Mouse (Mus musculus) NIH3T3 (cell line): ENCODE results near the gene Hoxa7.

Experiments used
- DNase-seq: peaks from one replicate; pipeline ENCODE4 v3.0.0-alpha.2; 2012; ENCODE audit warnings: low read depth

Gene Hoxa7

DNA sequence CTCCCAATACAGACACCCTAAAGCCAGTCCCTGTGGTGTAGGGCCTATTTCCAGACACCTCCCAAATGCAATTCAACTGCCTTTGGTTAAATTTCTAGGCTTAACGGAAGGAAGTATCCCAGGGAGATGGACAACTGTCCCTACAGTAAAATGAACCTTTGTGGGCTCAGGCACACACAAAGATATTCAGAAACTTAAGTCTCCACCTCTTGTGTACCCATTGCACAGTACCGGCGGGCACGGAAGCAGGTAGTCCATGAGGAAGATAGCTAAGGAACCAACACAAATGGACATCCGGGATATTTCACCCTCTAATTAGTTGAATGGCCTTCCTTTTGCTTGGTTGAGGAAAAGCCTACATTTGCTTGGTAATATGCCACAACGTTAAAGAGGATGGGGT is 45.3 kb downstream of the Hoxa7 start:
- no peak for DNase-seq

DNA sequence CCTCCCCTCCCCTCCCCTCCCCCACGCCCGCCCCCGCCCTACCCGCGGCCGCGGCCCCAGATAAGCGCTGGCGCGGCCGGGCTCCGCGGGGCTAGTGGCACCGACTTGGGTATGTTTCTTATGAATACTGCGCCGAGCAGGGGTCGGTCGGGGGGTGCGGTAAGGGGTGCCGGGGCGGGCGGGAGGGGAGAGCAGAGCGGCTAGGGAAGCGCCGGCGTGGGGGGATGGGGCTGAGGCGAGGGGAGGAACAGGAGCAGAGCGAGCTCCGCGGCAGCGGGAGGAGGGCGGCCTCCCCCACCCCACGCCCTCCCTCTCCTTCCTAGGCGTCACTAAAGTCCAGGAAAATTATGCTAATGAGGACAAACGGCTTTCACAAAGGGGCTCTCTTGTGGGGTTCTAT is 45.8 kb downstream of the Hoxa7 start:
- peak; percentile 72 for DNase-seq

DNA sequence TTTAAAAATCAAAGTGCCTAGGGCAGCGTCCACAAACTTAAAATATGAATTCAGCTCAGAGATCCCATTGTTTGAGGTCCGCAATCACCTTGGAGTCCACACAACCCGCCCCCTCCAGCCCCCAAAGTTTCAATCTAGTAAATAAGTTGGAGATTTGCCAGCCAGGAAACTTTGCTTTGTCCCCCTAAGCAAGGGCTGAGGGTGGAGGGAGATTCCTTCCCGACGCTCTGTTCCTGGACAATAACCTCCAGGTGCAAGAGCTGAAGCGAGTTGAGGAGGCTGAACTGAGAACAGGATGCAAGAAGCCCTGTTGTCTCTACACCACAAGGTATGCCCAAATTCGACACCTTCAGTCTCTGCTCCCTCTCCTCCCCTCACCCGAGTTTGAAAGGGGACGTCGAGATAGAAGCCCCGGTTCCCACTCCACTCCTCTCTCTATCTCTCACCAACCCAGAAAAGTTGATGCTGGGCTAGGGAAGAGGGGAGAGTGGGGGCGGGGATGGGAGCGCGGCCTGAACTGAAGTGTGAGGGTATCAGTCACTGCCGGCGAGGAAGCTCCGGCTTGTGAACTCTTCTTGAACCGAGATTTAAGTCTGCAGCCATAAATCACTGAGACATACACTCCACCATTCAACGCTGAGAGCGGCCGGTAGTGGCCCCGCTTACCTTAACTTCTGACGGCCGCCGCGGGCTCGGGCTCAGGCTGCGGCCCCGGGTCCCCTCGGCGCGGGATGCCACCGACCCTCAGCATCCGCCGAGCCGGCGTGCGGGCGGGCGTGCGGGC is 46.5 kb downstream of the Hoxa7 start:
- peak; percentile 76 for DNase-seq

DNA sequence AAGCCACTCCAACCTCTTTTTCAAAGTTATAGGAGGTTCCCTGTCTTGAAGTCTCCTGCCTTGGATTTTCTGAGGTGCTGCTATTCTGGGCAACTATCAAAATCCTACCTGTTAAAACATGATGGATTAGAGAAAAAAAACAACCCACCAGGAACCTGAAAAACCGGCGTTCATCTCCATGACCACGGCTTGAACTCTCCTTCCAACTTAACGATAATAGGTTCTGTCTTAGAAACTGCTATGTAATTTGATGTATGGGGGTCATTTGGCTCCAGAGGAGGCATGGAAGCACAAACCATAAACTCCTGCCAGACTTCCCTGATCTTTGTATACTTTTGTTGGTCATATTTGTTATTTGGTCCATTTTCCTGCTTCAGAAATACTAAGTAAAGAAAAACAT is 48.0 kb downstream of the Hoxa7 start:
- no peak for DNase-seq

DNA sequence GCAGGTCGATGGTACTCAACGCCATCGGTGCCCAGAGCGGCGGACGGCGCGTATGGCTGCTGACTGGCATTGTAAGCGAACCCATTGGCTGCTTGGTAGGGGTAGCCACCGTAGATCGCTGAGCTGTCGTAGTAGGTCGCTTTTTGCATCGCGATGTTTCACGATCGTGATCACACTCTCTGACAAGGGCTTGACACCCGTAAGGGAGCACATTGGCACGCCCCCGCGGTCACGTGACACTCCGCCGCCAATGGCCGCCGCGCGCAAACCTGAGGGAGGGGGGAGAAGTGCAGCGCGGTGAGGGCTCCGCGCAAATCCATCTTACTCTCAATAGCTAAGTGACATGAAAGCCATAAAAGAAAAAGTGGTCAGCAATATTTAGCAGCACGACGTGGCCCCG is 49.2 kb downstream of the Hoxa7 start:
- peak; percentile 95 for DNase-seq

DNA sequence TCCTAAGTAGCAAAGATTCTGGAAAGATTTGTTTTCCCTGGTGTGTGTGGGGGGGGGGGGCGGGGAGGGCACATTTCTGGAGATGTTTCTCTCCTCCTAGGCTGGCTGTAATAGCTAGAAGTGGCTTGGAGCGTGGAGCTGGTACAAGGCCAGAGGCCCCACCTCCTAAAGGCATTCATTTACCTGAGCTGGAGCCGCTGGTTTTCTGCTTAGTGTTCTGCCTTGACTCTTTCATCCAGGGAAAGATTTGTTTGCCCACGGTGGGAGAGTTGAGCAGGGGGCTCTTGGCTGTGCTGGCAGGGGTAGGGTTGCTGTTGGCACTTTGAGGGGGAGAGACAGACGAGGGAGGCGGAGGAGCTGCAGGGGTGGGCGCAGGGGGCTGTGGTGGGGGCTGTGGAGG is 49.7 kb downstream of the Hoxa7 start:
- no peak for DNase-seq

DNA sequence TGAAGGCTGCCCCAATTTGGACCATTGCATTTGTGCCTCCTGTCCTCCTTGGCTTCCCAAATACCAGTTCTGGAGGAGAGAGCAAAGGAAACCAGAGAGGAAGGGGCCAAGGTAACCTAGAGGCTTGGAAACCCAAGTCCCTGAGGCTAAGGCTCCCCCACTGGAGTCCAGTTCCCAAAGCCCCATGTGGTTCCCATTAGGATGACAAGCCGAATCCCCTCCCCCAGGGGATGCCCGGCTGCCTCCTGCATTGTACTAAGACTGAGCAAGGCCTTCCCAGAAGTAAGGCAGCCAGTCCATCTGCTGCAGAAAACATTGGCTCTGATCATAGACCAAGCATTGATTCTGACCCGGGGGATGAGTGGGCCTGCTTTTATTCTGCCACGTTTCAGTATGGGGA is 50.3 kb downstream of the Hoxa7 start:
- peak; percentile 94 for DNase-seq

DNA sequence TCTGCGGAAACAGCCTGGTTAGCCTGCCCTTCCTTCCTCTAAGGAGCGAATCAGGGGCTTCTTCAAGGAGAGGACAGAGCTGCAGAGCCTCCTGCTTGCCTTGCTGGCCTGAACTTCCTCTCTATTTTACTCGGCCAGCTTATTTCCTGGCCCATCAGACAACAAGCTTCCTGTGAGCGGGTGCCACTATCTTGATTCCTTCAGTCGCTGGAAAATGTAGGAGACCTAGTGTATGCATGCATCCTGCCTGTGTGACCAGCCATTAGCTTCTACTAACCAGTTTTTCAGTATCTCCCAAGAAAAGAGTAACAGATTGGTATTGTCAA is 50.8 kb downstream of the Hoxa7 start:
- DNase-seq, result no peak

DNA sequence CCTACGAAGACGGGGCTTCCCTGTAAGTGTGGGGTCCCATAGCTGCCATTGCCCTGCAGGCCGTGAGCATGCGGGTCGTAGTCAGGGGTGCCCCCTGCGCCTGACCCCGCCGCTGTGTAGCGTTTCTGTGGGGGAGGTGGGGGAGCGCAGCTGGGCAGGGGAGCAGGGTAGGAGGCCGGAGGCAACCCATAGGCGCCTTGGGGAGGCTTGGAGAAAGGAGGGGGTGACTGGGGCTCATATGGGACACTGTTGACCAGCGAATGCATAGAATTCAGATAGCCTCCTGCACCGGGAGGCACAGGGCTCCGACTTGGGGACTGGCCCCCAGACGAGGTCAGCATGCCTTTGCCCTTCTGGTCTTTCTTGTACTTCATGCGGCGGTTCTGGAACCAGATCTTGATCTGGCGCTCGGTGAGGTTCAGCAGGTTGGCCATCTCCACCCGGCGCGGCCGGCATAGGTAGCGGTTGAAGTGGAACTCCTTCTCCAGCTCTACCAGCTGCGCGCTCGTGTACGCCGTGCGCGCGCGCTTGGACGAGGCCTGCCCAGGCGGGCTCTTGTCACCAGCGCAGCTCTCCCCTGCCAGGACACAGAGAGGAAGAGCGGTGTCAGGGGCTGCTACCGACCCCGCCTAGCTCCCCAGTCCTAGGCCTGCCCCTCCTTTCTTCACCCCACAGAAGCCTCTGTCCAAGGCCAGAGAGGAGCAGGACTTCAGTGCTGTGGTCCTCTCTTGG is 51.3 kb downstream of the Hoxa7 start:
- DNase-seq, result peak; percentile 61

DNA sequence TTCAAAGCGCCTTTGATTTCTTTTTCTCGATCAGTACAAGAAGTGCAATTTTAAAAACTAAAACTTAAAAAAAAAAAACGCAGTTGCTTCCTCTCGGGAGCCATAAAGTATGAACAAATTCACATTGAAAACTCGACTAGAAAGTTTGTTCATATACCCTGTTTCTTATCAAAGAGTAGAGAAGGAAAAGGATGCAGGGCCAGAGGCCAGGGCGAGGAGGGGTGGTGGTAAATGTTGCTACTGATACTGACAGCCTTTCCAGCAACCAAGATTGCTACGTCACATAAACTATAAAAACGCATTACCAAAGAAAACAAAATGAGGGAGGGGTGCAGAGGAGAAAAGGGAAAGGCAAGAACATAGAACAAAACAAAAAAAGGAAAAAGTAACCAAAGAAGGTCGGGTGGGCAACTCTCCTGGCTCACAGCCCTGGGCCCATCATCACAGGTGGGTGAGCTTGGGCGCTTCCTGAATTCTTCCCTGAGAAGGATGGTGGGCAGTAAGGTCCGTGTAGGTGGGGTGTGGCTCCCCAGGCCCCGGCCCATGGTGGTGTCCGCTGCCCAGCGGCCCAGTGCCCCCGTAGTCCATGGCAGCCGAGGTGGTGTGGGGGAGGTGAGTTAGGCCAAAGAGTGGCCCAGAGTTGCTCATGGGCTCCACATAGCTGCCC is 52.0 kb downstream of the Hoxa7 start:
- peak; percentile 52 for DNase-seq

DNA sequence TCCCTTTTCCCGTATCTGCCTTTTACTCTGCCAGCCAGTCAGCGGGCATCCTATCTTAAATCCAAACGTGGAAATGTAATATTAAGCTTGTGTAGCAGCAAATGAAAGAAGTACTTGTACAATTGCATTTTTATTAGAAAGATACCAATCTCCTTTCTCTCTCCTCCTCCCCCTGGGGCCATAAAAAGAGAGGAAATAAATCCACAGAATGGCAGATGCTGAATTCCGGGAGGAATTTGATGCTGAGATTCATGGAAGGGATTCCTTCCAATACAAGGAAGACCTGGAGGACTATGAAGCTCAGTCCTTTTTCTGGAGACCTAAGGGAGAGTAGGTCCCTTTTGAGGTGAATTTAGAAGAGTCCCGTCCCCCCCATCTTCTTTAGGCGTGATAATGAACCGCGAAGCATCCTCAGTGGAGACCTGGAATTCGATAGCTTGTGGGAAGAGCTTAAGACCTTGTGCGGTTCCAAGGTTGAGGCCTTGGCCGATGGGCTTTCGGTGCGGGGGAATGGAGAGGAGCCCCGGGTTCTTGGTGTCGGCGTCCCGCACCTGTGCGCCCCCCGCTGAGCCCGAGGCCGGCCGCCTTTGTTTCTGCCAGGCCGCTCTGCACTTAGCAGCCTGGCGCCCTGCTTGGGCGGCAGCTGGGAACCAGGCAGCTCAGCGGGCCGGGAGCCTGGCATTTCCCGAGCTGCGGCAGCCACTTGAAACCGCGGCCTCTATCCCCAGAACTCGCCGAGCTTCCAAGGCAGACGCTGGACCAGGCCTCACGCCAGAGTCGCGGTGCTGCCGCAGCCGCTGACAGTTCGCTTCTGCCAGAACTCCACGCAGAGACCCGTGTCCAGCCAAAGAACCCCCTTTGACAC is 53.2 kb downstream of the Hoxa7 start:
- DNase-seq, result peak; percentile 77

DNA sequence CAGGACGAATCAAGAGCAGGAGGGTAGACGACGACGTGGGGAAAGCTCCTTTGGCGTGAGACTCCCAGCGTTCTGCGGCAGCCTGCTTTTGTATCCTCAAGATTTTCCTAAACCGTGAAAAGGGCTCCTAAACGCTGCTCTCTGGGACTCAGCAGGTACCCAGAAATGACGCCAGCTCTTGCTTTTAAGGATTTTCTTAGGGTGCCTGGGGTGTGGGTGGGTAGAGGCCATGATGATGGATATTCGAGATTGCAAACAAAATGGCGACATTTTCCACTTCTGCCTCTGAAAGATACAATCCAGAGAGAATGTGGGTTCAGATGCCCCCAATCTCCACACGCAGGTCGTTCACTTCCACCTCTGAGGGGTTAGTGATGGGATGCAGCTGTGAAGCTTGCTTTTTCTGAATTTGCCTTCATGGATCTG is 53.9 kb downstream of the Hoxa7 start:
- DNase-seq, result peak; percentile 69

DNA sequence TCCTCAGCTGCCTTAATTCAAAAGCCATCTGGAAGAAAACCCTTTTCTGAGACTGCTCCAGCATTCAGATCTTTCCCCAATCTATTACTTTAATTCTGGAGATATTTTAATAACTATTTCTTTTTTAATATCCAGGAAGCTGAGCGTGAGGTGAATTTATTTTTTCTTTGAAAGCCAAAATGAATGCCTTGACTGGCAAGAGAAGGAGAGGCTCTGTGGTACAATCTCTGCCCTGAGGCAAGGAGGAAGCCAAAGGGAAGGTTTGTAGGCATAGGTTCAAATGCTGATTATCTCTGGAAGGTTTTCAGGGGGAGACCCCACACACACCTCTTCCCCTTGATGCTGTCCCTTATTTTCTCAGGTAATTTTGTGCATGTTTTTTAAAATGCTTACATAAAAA is 54.5 kb downstream of the Hoxa7 start:
- peak; percentile 58 for DNase-seq

DNA sequence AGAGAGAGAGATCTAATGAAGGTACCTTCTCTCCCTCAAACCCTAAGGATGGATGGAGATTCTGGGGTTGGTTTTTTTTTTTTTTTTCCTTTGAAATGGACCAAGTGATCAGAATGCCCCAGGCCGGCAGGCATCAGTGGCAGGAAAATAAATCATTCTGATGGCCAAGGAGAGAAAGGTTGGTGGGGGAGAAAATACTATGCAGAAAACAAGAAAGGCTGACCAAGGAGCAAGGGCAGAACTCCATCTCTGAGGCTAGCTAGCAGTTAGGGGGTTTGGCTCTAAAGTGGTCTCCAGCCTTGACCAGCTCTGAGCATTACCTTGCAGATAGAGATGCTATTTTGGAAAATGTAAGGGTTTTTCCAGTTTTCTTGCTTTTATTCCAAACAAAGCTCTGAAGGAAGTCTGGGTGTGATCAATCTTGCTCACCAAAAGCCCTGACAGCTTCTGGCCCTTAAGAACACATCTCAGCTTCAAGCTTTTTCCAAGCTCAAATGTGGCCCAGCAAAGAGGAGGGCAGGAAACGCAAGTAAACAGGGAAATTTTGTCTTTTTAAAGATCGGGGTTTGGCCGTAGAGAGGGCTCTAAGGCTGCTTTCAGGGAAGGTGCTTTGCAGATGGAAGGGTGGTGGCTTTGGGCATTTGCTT is 55.1 kb downstream of the Hoxa7 start:
- DNase-seq, result peak; percentile 71

DNA sequence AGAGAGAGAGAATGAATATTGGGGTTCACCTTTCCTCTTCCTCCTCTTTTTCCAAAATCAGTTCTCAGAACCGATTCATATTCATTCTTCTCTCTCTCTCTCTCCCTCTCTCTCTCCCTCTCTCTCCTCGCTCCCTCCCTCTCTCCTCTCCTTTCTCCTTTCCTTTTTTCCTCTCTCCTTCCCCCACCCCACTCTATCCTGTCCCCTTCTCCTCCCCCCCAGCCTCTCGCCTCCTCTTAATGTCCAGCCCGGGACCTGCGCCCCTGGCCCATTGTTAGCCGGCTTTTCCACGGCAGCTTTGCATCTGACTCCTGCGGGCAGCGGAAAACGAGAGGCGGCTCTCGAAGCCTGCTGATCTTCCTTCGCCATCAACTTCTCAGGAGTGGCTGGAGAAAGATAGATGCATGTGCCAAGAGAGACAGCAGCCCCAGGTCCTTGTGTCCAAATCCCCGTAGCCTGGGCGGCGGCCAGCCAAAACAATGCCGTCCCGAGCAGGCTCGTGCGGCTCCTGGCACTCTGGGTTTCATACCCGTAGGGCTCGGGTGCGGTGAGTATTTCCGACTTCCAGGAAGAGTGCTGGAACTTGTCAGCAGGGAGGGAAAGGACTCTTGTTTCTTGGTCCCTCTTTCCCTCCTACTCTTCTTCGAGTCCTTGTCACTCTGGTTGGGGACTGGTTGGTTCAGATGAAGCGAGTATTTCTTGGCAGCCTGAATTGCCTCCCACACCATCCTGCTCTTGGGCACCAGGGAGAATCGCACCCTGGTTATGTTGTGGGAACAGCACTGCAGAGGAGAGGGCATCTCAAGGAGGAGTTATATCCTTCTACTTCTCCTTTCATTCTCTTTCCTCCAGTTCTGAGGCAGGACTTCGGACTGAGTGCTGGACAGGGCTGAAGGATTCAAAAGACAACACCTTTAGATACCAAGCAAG is 55.9 kb downstream of the Hoxa7 start:
- peak; percentile 83 for DNase-seq

DNA sequence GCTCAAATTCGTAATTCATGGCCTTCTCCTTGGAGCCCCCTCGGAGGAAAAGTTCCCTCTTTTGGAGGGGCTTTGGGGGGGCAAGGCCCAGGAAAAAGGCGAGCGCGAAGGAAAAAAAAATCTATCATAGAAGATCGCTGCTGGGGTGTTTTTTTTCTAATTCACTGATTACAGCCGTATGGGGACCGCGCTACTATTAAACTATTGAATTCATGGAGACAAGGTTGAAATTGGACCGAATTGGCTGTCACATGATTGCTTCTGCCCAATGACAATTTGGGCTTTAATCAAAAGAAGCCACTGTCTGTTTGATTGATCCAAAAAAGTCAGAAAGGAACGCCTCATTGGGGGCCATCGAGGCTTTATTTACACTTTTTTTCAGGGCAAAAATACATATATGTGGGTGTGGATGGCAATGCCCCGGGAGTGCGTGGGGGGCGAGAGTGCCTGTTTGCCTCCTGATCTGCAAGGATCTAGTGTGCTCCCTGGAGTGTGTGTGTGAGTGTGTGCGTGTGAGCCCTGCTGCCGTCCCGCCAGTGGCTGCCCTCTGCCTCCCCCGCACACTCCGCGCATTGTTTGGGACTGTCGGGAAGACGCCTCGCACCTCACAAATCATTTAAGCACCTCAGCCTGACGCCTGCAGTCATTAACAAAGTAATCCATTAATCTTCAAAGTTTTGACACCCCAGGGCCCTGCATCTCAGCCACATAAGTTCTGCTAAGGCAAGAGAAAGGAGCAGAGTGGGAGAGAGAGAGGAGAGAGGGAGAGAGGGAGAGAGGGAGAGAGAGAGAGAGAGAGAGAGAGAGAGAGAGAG is 56.8 kb downstream of the Hoxa7 start, which contains the start of gene Hoxa2:
Gene Hoxa2 (minus strand): TSS at position 206 of the 815 bp plus-strand sequence.
- peak; percentile 88 for DNase-seq
